Mouse (Mus musculus): ENCODE results near the gene Tbx6.
A peak's percentile ranks its signal among the peaks of the same experiment; 100 is the strongest.

Tbx6 gene

GRCm38 (mm10) chr7:126794271-126794605 is 13.0 kb downstream of the Tbx6 start:
- ATAC-seq (ENCODE audit: low TSS enrichment) = no peak

- ATAC-seq (ENCODE audit: low TSS enrichment) = no peak
Observed at GRCm38 (mm10) chr7:126795387-126796317, 14.4 kb downstream of the Tbx6 start.

GRCm38 (mm10) chr7:126796350-126796932 is 15.2 kb downstream of the Tbx6 start:
- no peak for ATAC-seq (ENCODE audit: low TSS enrichment)

GRCm38 (mm10) chr7:126797411-126798126 is 16.3 kb downstream of the Tbx6 start, which contains the start of gene Fam57b:
TSS of gene Fam57b (plus strand) at chr7:126797668.
- no peak for ATAC-seq (ENCODE audit: low TSS enrichment)

- ATAC-seq (ENCODE audit: low TSS enrichment) = peak; percentile 0; the same call in 1 of the 2 replicates
Observed at GRCm38 (mm10) chr7:126798127-126799049, 17.1 kb downstream of the Tbx6 start.

- ATAC-seq (ENCODE audit: low TSS enrichment) = peak; percentile 80
Observed at GRCm38 (mm10) chr7:126799050-126799467, 17.8 kb downstream of the Tbx6 start.

GRCm38 (mm10) chr7:126799468-126800268 is 18.4 kb downstream of the Tbx6 start:
- peak; percentile 61 for ATAC-seq (ENCODE audit: low TSS enrichment)

- peak; percentile 14; the same call in 1 of the 2 replicates for ATAC-seq (ENCODE audit: low TSS enrichment)
Observed at GRCm38 (mm10) chr7:126800269-126801056, 19.2 kb downstream of the Tbx6 start.

- ATAC-seq (ENCODE audit: low TSS enrichment) = no peak
Observed at GRCm38 (mm10) chr7:126801057-126801422, 19.8 kb downstream of the Tbx6 start.

GRCm38 (mm10) chr7:126802134-126802889 is 21.0 kb downstream of the Tbx6 start:
- no peak for ATAC-seq (ENCODE audit: low TSS enrichment)

- ATAC-seq (ENCODE audit: low TSS enrichment) = no peak
Observed at GRCm38 (mm10) chr7:126803181-126803580, 21.9 kb downstream of the Tbx6 start.

GRCm38 (mm10) chr7:126803751-126804150 is 22.5 kb downstream of the Tbx6 start:
- ATAC-seq (ENCODE audit: low TSS enrichment) = no peak

GRCm38 (mm10) chr7:126806956-126807355 is 25.7 kb downstream of the Tbx6 start:
- no peak for ATAC-seq (ENCODE audit: low TSS enrichment)

- ATAC-seq (ENCODE audit: low TSS enrichment) = no peak
Observed at GRCm38 (mm10) chr7:126807405-126807804, 26.1 kb downstream of the Tbx6 start.

GRCm38 (mm10) chr7:126808703-126809455 is 27.6 kb downstream of the Tbx6 start:
- peak; percentile 89 for ATAC-seq (ENCODE audit: low TSS enrichment)

GRCm38 (mm10) chr7:126809723-126810369 is 28.6 kb downstream of the Tbx6 start:
- no peak for ATAC-seq (ENCODE audit: low TSS enrichment)

- no peak for ATAC-seq (ENCODE audit: low TSS enrichment)
Observed at GRCm38 (mm10) chr7:126815726-126816222, 34.5 kb downstream of the Tbx6 start.
